Mouse (Mus musculus) bone marrow, adult 2 months (tissue): Measurements from ENCODE around the gene Vps33a. TPM values are rescaled to one million over a fixed set of nuclear protein-coding genes. Genes with fewer than 3 reads are reported as not detected.

Experiments
- H3K27ac ChIP-seq: fragments of 200-500 bp; 2 replicates; pipeline ENCODE4 v1.5.1; 2012; ENCODE audit warnings: low read depth, mild to moderate bottlenecking, control low read depth, inconsistent platforms, low read length; ENCODE audit not compliant: control insufficient read depth, poor library complexity, insufficient read depth
- H3K4me1 ChIP-seq: fragments of 200-500 bp; 2 replicates; pipeline ENCODE4 v1.6.1; 2011; ENCODE audit warnings: low read length; ENCODE audit not compliant: control insufficient read depth, insufficient read depth
- H3K4me3 ChIP-seq: fragments of 200-500 bp; replicated peaks from 2 replicates; pipeline ENCODE3; 2011; ENCODE audit warnings: mild to moderate bottlenecking, low read depth, low read length, control low read depth; ENCODE audit not compliant: control insufficient read depth
- CTCF ChIP-seq: fragments of 200-500 bp; IDR thresholded peaks from 2 replicates; pipeline ENCODE4 v1.5.1; 2011; ENCODE audit warnings: low read length, control low read depth; ENCODE audit not compliant: control insufficient read depth, insufficient read depth
- POLR2A ChIP-seq: fragments of 200-500 bp; IDR thresholded peaks from 2 replicates; pipeline ENCODE4 v1.6.1; 2011; ENCODE audit warnings: low read depth, mild to moderate bottlenecking, control low read depth, low read length, borderline replicate concordance; ENCODE audit not compliant: control insufficient read depth
- WGBS: fragments of 180-500 bp; shearing (Covaris S2); methylation state at CpG from one replicate; pipeline ENCODE4 v1.1.7; 2018; 5-methylcytosine and 5-hydroxymethylcytosine counted together
- polyA plus RNA-seq: library from polyadenylated mRNA; stranded (reverse); fragments of >200 nt; gene quantifications from 2 replicates; pipeline ENCODE4 v1.2.4, GENCODE M21; 2011; ENCODE audit warnings: low replicate concordance; ENCODE audit not compliant: missing spikeins, insufficient read depth, insufficient read length

Gene Vps33a
- polyA plus RNA-seq, 1 experiment, result 29.0 TPM

DNA sequence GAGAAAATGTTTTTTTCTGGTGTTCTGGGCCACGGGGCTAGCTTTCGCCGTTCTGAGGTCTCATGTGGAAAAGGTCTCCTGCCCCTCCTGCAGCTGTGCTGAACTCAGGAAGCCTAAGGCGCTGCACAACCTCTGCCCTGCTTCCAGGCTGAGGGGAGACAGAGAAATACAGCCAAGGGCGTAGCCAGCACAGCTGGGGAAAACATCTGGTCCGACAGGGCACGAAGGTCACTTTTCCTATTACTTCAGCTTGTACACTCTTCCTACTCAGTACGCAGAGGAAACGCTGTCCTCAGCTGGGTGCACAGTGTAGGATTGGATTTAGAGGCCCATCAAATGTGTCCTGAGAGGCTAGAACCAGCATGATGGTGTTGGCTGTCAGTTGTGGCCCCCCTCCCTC lies 82.9 kb downstream of the Vps33a start:
- 55% methylated on average over 9 of the region's 9 CpGs for WGBS
- TF ChIP-seq POLR2A, result no peak
- TF ChIP-seq CTCF, result no peak
- H3K4me1 ChIP-seq, result no peaks in the 10 kb centered on the region
- H3K4me3 ChIP-seq, result no peak overlapping the region
- no peak overlapping the region for H3K27ac ChIP-seq

DNA sequence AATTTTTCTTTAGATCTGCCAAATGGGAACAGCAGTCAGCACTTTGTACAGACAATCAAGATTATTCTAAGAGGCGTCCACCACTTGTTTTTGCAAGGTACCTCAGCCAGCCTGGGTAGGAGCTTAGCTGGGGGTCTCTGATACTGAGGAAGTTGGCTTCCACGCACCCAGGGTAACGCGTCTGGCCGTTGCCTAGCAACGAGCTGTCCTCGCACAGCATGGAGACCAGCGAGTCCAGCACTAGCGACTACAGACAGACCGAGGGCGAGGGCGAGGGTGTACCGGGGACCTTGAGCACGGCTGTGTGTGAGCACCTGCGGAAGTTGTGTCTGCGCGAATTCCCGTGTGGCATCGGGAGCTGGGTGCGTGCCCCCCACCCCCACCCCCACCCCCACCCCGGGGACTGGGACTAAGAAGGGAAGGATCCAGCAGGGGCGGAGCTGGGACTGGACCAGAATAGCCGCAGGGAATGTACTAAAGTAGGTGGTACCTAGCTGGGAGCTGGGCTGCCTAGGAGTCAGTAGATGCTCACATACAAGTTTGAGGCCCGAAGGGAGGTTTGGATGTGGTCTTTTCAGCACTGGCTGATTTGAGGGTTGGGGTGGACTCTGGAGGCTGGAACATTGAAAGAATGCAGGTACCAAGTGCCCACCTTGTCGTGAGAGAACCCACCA lies 83.6 kb downstream of the Vps33a start, which contains the start of the genes Lrrc43 and Il31:
Gene Lrrc43, plus strand, starts transcription at position 194 of the 674 bp plus-strand sequence.
Gene Il31, minus strand, starts transcription at position 378 of the 674 bp plus-strand sequence.
- WGBS, result 16% methylated on average over 25 of the region's 25 CpGs

DNA sequence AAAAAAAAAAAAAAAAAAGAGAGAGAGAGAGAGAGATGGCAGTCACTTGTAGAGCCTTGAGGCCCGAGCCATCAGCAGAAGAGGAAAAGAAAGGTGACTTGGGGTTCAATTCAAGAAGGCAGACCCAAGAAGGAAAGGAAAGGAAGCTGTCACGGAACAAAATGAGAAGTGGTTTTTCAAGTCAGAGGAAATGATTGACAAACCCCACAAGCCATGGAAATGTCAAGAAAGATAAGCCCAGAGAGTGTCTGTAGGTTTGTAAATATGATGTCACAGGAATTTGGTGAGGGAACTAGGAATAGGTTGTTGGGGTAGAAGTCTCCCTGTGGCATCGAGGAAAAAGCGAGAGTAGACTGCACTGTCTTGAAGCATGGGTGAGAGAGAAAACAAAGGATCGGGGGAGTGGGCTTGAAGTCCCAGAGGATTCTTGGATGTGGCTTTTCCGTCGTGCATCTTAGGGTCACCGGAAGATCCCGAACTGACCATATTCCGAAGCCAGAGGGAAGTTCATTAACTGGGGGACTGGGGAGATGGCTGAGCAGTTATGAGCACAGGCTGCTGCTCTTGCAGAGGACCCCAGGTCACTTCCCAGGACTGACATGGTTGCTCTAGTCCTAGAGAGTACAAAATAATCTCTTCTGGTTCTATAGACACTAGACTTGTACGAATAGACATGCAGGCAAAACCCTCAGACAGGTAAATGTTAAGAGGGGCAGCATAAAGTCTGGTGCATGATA lies 85.0 kb downstream of the Vps33a start:
- no peaks in the 10 kb centered on the region for H3K4me1 ChIP-seq
- no peak overlapping the region for H3K4me3 ChIP-seq
- no peak for TF ChIP-seq POLR2A
- TF ChIP-seq CTCF, result no peak
- WGBS, result 50% methylated on average over 11 of the region's 11 CpGs
- no peak overlapping the region for H3K27ac ChIP-seq

More for the DNA sequence above, 83.6 kb downstream of the Vps33a start, which contains the start of the genes Lrrc43 and Il31:
- Histone ChIP-seq H3K4me3 (no peak within 1 kb of the TSS), H3K4me1 (no peaks in the 10 kb centered on the region), H3K27ac (no peak within 1 kb of the TSS)
- TF ChIP-seq CTCF, result no peak
- TF ChIP-seq POLR2A, result 0 out of 2 replicates have a peak, but pooled peaks have one; percentile 17

Other genes with a start within 250 kb of the Vps33a start
- 17.5 and 30.6 TPM in 2 replicates for gene Bcl7a, start 229.2 kb downstream of the Vps33a start, polyA plus RNA-seq
- 23.6 and 51.4 TPM in 2 replicates for gene Mlxip, start 178.2 kb downstream of the Vps33a start, polyA plus RNA-seq
- not detected in 2 replicates for gene Lrrc43, start 83.7 kb downstream of the Vps33a start, polyA plus RNA-seq
- gene Il31, start 83.5 kb downstream of the Vps33a start, polyA plus RNA-seq, result 1.8 TPM in 1 of 2 replicates, not detected in the other
- not detected in 2 replicates for gene B3gnt4, start 62.6 kb downstream of the Vps33a start, polyA plus RNA-seq
- gene Diablo, start 48.9 kb downstream of the Vps33a start, polyA plus RNA-seq, result 26.6 and 36.7 TPM in 2 replicates
- gene Gm49027, start 47.5 kb downstream of the Vps33a start, polyA plus RNA-seq, result 1.3 TPM in 1 of 2 replicates, not detected in the other
- gene Clip1, start 111.6 kb upstream of the Vps33a start, polyA plus RNA-seq, result 11.7 and 29.8 TPM in 2 replicates
- 49.3 and 59.7 TPM in 2 replicates for gene Zcchc8, start 148.1 kb upstream of the Vps33a start, polyA plus RNA-seq
- 91.2 and 155 TPM in 2 replicates for gene Rsrc2, start 176.4 kb upstream of the Vps33a start, polyA plus RNA-seq
- gene Kntc1, start 176.7 kb upstream of the Vps33a start, polyA plus RNA-seq, result 34.2 and 35.7 TPM in 2 replicates